In the genomic region with DNA sequence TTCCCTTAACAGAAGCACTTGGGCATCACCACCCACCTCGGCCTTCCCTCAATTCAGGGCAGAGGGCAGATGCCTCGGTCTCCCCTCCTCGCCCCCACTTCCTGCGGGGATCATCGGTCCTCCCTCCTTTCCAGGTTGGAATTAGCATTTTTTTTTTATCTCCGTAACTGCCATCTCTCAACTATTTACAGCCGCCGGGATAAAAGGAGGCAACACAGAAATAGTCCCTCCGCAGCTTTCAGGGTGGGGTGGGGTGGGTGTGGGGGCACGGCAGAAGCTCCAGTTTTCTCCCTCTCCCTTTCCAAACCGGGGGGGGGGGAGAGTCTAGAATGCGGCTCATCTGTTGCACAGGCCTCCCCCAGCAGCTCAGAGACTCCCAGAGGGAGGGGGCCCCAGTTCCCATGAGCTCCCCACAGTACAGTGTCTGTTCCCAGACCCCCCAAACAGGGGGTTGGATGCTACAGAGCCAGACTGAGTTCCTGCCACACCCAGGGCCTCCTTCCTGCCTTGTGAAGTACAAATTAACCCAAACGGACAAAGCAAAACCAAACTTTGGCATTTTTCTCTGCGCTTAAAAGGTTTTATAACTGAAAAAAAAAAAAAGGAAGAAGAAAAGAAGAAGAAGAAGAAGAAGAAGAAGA, we compare ENCODE assay signal across 19 mouse cellular contexts. TPM values are rescaled to one million over a fixed set of nuclear protein-coding genes. Genes with fewer than 3 reads are reported as not detected.
DNase-seq lines count a peak whose midpoint lies in the region; ATAC-seq and TF ChIP-seq lines count a peak whose summit lies in the region.
"Had no signal": no experiment of that assay in that cellular context is flagged by ENCODE, and none has a peak within 500 bp of the region (broad histone marks: within the 10 kb centered on the region; RNA-seq: fewer than 3 reads in every experiment).

No protein-coding gene starts in this region.

- intact Hi-C loops in heart, postnatal 10 days (cut with DNase I), result no loop called here

- no peak overlapping the region for H3K9ac ChIP-seq in heart, postnatal 0 days (replicated peaks; ENCODE audit: low read depth, low read length)
- H3K9ac ChIP-seq in liver, embryonic 14.5 days (replicated peaks), result no peak overlapping the region
- H3K9ac ChIP-seq: lung, embryonic 15.5 days; neural tube, embryonic 12.5 days had no signal

- TF ChIP-seq CTCF in heart, postnatal 0 days (IDR thresholded peaks at IDR 0.05; ENCODE audit: low read depth), result no peak
- no peak for TF ChIP-seq CTCF in E14TG2a.4 (conservative IDR thresholded peaks at IDR 0.05; ENCODE audit: low read length)
- TF ChIP-seq CTCF in liver, embryonic 14.5 days (IDR thresholded peaks at IDR 0.05; ENCODE audit: low read depth), result no peak

- TF ChIP-seq EP300 in heart, postnatal 0 days (IDR thresholded peaks at IDR 0.05; ENCODE audit: low read depth), result no peak
- TF ChIP-seq EP300 in liver, embryonic 14.5 days (IDR thresholded peaks at IDR 0.05; ENCODE audit: low read depth), result no peak

- peaks cover 9% of the 10 kb centered on the region for H3K4me1 ChIP-seq in heart, postnatal 0 days (ENCODE audit: control insufficient read depth, insufficient read depth)
- peaks cover 86% of the 10 kb centered on the region for H3K4me1 ChIP-seq in E14TG2a.4 (replicated peaks; ENCODE audit: low read depth, low read length)
- H3K4me1 ChIP-seq in liver, embryonic 14.5 days (replicated peaks; ENCODE audit: control insufficient read depth in 2 of 2, insufficient read depth in 2 of 2, low read length in 1 of 2), result peaks cover 3 to 21% of the 10 kb centered on the region in 2 experiments; a peak in 3 of 4 replicates

- peak overlapping the region; percentile 34; the same call in 1 of the 2 replicates for H3K27ac ChIP-seq in heart, postnatal 0 days (ENCODE audit: low read depth)
- peak overlapping the region; percentile 24; the same call in 1 of the 2 replicates for H3K27ac ChIP-seq in liver, embryonic 14.5 days
- H3K27ac ChIP-seq: limb, embryonic 10.5 days; lung, embryonic 15.5 days; neural tube, embryonic 12.5 days had no signal

- WGBS in heart, postnatal 0 days, result 70% methylated on average over 14 of the region's 14 CpGs
- 72% methylated on average over 14 of the region's 14 CpGs for WGBS in liver, embryonic 14.5 days (ENCODE audit: insufficient replicate concordance)

- ATAC-seq in heart, postnatal 0 days (ENCODE audit: insufficient read depth, low read depth), result no peak
- ATAC-seq in liver, embryonic 14.5 days (ENCODE audit: insufficient read depth), result no peak
- ATAC-seq: forebrain, embryonic 14.5 days; hindbrain, embryonic 16.5 days had no signal

- no peaks in the 10 kb centered on the region for H3K27me3 ChIP-seq in heart, postnatal 0 days (ENCODE audit: control insufficient read depth, insufficient read depth, low read length)
- peaks cover 31% of the 10 kb centered on the region for H3K27me3 ChIP-seq in E14TG2a.4 (ENCODE audit: insufficient read depth, low read length)
- H3K27me3 ChIP-seq in liver, embryonic 14.5 days (ENCODE audit: control insufficient read depth, insufficient read depth, low read length), result no peaks in the 10 kb centered on the region
- H3K27me3 ChIP-seq: CH12.LX; lung, embryonic 15.5 days; neural tube, embryonic 12.5 days had no signal

- no peak overlapping the region for H3K4me2 ChIP-seq in heart, postnatal 0 days (ENCODE audit: low read depth, low read length)
- H3K4me2 ChIP-seq in liver, embryonic 14.5 days (ENCODE audit: low read depth), result peak overlapping the region; percentile 54
- H3K4me2 ChIP-seq: lung, embryonic 15.5 days; neural tube, embryonic 12.5 days had no signal

- no peaks in the 10 kb centered on the region for H3K9me3 ChIP-seq in heart, postnatal 0 days (replicated peaks; ENCODE audit: control insufficient read depth, low read length)
- H3K9me3 ChIP-seq in E14TG2a.4 (ENCODE audit: low read length), result no peaks in the 10 kb centered on the region
- H3K9me3 ChIP-seq in liver, embryonic 14.5 days (ENCODE audit: control insufficient read depth, low read length), result no peaks in the 10 kb centered on the region
- H3K9me3 ChIP-seq: limb, embryonic 10.5 days; lung, embryonic 15.5 days had no signal

- peak; percentile 51 for DNase-seq in cerebellum, adult 9-11 months
- no peak for DNase-seq in cerebellum, postnatal 36 days
- DNase-seq in heart, postnatal 0 days (ENCODE audit: low spot score), result no peak
- DNase-seq in heart, postnatal 10 days, result no peak
- no peak for DNase-seq in liver, embryonic 14.5 days (ENCODE audit: low read depth in 3 of 3, low spot score in 3 of 3)
- no peak for DNase-seq in thymus, postnatal 36 days
- DNase-seq in cerebellum, adult 9-10 months, result no peak
- DNase-seq: embryo, embryonic 11 days; gastrocnemius, postnatal 10 days; kidney, adult 8-10 months; layer of hippocampus, postnatal 36 days; thymus, adult 18-20 months had no signal

- H3K4me3 ChIP-seq in heart, postnatal 0 days (ENCODE audit: low read depth, low read length), result no peak overlapping the region
- H3K4me3 ChIP-seq in E14TG2a.4 (replicated peaks; ENCODE audit: low read length), result peak overlapping the region; percentile 75
- H3K4me3 ChIP-seq in liver, embryonic 14.5 days (ENCODE audit: insufficient read depth in 1 of 2, low read depth in 2 of 2, low read length in 2 of 2), result no peak overlapping the region
- H3K4me3 ChIP-seq: limb, embryonic 10.5 days; lung, embryonic 15.5 days; neural tube, embryonic 12.5 days had no signal

- H3K36me3 ChIP-seq in heart, postnatal 0 days (replicated peaks; ENCODE audit: control insufficient read depth, insufficient read depth, low read length), result no peaks in the 10 kb centered on the region
- no peaks in the 10 kb centered on the region for H3K36me3 ChIP-seq in E14TG2a.4 (ENCODE audit: insufficient read depth, low read length)
- H3K36me3 ChIP-seq in liver, embryonic 14.5 days (replicated peaks; ENCODE audit: control insufficient read depth, insufficient read depth, low read depth), result no peaks in the 10 kb centered on the region
- H3K36me3 ChIP-seq: lung, embryonic 15.5 days had no signal

RNA-seq across cellular contexts. Expression of gene Camkk2, which starts 3.4 kb away (rescaled TPM):
- total RNA-seq in heart, postnatal 0 days (2014; rRNA removed; ENCODE audit: low replicate concordance), result 9.3 and 24.0 TPM in 2 replicates
- 11.7 and 13.0 TPM in 2 replicates for polyA plus RNA-seq in heart, postnatal 0 days (2015; fragmentation: Nextera tagmentation; extraction: Ambion mirVana)
- total RNA-seq in heart, postnatal 10 days (2021), result 10 to 100 TPM; 15.6 to 16.5 TPM
- 5.3 and 5.9 TPM in 2 replicates for polyA plus RNA-seq in liver, embryonic 14.5 days (2012; rRNA removed)
- polyA plus RNA-seq in liver, embryonic 14.5 days (2014; fragmentation: Nextera tagmentation; extraction: Ambion mirVana), result 6.3 and 8.3 TPM in 2 replicates

RNA-seq across cellular contexts. Expression of gene Anapc5, which starts 45.4 kb away (rescaled TPM):
- total RNA-seq in heart, postnatal 0 days (2014; rRNA removed; ENCODE audit: low replicate concordance), result 380 and 418 TPM in 2 replicates
- 195 and 213 TPM in 2 replicates for polyA plus RNA-seq in heart, postnatal 0 days (2015; fragmentation: Nextera tagmentation; extraction: Ambion mirVana)
- 100 to 1,000 TPM; 215 to 217 TPM for total RNA-seq in heart, postnatal 10 days (2021)
- polyA plus RNA-seq in liver, embryonic 14.5 days (2012; rRNA removed), result 135 and 156 TPM in 2 replicates
- 219 and 229 TPM in 2 replicates for polyA plus RNA-seq in liver, embryonic 14.5 days (2014; fragmentation: Nextera tagmentation; extraction: Ambion mirVana)
